Mouse (Mus musculus) kidney, adult 2 months (tissue): ENCODE measurements around the gene Lrrc7.

Experiments used
- CTCF ChIP-seq: fragments of 200-500 bp; conservative IDR thresholded peaks from 2 replicates; pipeline ENCODE4 v1.5.1; 2011; ENCODE audit warnings: low read depth, mild to moderate bottlenecking, control low read depth, low read length, moderate library complexity, mixed read lengths; ENCODE audit not compliant: insufficient read depth, insufficient read length
- POLR2A ChIP-seq: fragments of 200-500 bp; IDR thresholded peaks from one replicate; pipeline ENCODE4 v1.6.1; 2011; ENCODE audit warnings: low read depth, low read length, control low read depth

DNA sequence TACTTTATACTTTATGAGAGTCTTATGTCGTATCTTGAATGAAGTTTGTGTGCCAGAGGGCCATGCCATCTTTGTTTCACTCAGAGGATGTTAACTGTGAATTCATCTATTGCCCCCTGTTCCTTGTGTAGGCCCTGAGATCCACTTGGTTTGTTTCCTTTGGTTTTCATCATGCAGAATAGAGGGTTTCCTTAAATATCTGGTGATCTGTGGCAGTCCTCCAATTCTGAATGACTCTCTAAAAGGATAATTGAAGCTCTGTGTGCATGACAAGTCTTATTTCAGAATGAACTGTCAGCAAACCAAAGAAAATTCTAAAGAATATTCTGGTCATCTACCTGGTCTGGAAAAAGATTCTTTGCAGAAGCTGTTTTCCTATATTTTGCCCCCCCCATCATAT is 205.3 kb downstream of the Lrrc7 start:
- TF ChIP-seq CTCF (no peak), POLR2A (no peak)
